Mouse (Mus musculus): ENCODE data around the gene Ccdc51. TPM values are rescaled to one million over a fixed set of nuclear protein-coding genes. Genes with fewer than 3 reads are reported as not detected.

The Ccdc51 gene
- total RNA-seq (2021): 1 to 10 TPM; 7.9 to 8.4 TPM

- peak; percentile 89 for DNase-seq
Observed at GRCm38 (mm10) chr9:109082124-109082800, at the start of gene Ccdc51, which contains the start of gene Tma7. TSS of gene Ccdc51 (plus strand) at chr9:109082493. TSS of gene Tma7 (minus strand) at chr9:109082587.

DNA sequence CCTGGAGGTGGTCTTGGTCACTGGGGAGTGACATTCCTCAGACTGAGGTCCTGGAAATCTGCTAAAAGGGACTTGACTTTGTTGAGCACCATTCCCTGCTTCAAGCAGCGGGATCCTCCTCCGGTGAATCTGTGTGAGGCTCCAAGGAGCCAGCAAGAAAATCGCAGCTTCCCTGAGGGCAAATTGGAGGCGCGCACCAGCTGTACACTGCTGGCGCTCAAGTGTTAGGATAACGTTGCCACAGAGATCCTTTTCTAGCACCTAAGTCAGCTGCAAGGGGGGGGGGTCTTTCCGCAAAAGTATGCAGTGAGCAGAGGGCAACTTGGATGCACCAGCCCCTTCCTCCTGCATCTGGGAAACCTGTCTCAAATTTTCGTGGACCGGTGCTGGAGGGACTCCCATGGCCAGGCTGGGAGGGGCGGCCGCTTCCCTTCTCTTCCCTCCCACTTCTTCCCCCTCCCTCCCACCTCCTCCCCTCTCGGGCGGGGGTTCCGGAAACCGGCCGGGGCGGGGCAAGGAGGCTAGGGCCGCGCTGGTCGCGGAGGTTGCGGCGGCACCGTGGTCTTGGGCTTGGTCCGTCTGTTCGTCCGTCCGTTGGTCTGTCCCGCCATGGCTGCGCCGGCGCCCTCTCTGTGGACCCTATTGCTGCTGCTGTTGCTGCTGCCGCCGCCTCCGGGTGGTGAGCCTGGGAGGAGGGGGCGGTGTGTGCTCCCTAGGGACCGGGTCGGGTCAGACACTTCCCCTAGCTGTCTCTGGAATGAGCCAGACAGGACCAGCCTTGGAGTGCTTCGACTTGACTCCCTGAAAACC lies 44.0 kb upstream of the Ccdc51 start, which contains the start of gene Shisa5:
Gene Shisa5 (plus strand): TSS at position 480 of the 810 bp plus-strand sequence.
- intact Hi-C loops (cut with DNase I): no loop called here
- peak; percentile 62 for DNase-seq

More at GRCm38 (mm10) chr9:109082124-109082800, at the start of gene Ccdc51, which contains the start of gene Tma7:
- intact Hi-C loops (cut with DNase I): no loop called here

DNA sequence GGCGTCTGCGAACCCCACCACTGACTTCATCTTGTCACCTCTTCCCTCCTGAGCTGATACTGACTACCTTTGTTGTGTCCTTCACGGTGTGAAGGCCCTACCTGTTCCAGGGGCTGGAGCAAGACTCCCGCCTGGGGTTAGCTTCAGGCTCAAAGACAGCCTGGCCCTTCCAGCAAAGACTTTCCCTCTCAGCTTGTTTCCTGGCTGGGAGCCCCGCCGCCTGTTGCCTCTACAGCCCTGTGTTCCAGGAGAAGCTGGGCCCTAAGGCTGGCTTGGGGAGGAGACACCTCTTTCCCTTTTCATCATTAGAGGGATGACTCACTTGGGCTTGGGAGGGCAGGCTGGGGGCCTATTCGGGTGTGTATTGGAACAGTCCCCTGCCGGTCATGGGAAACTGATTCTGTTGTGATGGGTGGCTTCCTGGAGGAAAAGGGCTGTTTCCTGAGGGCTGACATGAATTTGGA lies 43.4 kb upstream of the Ccdc51 start:
- intact Hi-C loops (cut with DNase I): no loop called here
- peak; percentile 52 for DNase-seq

DNA sequence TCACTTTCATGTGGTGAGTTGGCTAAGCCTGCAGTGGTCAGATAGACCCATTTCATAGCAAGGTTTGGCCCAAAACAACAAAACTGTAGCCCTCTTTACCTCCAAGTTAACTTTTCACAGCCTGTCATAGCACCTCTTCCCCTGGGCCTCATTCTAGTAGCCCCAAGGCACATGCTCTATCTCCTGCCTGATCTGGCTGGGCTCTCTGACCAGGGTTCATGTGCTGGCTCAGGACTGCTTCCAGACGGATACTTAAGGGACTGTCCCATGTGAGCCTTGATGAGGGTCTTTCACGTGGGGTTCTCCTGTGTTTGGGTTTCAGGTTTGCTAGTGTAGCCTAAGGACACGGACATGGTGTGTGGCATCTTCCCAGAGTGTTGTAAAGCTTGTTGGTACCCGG lies 42.6 kb upstream of the Ccdc51 start:
- DNase-seq: no peak
- intact Hi-C loops (cut with DNase I): no loop called here

DNA sequence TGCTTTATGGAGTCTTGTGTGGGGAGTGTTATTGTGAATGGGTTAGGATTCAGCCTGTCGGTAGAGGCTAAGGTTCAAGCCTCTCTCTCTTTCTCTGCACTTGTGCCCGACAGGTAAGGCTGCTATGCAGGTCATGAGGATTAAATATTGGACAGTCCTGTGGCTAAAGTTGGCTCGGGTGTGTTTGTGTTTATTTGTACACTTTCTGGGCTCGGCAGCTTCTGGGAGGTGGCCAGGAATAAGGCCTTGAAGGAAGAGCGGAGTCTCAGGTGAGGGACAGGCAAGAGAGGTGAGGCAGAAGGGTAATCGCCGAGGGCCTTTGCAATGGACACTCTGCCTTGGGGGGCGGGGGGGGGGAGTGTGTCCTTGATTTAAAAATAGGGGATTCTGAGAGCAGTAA lies 42.1 kb upstream of the Ccdc51 start:
- intact Hi-C loops (cut with DNase I): no loop called here
- no peak for DNase-seq

DNA sequence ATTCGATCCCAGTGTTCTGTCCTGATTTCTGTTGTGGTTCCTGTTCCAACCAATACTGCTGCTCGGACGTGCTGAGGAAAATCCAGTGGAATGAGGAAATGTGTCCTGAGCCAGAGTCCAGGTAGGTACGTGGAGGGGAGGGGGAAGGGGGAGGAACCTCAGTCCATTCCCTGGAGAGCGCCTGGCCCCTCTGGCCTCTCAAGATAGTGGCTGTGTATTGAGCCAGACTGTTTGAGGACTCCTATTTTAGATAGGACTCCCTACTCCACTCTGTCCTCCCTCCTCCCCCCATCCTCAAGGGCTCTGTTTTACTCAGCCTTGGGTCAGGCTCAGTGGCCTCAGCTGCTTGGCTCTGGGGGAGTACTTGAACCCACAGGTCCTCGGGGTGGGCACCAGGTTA lies 41.4 kb upstream of the Ccdc51 start:
- DNase-seq: no peak
- intact Hi-C loops (cut with DNase I): no loop called here

- intact Hi-C loops (cut with DNase I): no loop called here
- DNase-seq: no peak
Observed at GRCm38 (mm10) chr9:109041351-109041750, 40.9 kb upstream of the Ccdc51 start.

DNA sequence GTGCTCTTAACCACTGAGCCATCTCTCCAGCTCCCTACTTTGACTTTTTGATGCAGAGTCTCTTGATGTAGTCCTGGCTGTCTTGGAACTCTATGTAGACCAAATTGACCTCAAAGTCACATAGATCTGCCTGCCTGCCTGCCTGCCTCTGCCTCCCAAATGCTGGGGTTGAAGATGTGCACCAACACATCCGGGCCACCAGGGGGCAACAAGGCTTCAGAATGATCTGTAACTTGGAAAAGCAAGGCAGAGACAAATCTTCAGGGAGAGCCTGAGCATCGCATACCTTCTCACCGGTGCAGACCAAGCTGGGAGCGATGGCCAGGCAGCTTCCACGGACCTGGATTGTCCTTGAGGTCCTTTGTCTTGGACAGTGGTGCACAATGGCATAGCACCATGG lies 36.0 kb upstream of the Ccdc51 start:
- intact Hi-C loops (cut with DNase I): no loop called here
- DNase-seq: peak; percentile 46

GRCm38 (mm10) chr9:109049316-109049715 lies 33.0 kb upstream of the Ccdc51 start:
- no peak for DNase-seq
- intact Hi-C loops (cut with DNase I): no loop called here

GRCm38 (mm10) chr9:109049996-109050673 lies 32.2 kb upstream of the Ccdc51 start:
- no peak for DNase-seq
- intact Hi-C loops (cut with DNase I): no loop called here

DNA sequence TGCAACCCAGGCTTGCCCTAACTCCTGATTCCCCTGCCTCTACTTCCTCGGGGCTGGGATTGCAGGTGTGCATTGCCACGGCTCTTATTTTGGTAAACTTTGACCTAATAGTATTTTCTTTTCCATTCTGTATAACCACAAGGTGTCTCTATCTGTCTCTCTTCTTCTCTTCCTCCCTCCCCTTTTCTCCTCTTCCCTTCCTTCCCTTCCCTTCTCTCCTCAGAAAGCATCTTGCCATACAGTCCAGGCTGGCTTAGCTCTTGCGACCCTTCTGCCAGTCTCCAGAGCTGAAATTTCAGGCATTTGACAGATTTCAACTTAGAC lies 31.7 kb upstream of the Ccdc51 start:
- intact Hi-C loops (cut with DNase I): no loop called here
- no peak for DNase-seq

DNA sequence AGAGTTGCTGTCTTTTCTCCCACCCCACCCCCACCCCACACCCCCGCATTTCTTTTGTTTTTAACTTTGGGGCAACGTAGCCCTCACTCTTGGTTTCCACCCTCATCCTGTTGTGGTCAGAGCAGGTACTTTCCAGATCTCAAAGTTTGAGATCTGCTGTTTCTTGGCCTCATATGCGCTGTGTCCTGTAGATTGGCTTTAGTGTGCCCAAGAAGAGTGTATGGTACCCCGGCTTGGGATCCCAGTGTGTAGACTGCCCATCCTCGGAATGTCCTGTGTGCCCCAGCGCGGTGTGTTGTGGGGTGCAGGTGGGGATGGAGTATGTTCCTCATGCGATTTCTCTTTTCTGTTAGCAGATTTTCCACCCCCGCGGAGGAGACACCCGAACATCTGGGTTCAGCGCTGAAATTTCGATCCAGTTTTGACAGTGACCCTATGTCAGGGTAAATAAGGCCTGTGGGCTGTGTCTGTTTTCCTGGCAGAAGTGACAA lies 31.2 kb upstream of the Ccdc51 start:
- intact Hi-C loops (cut with DNase I): no loop called here
- no peak for DNase-seq

GRCm38 (mm10) chr9:109051651-109052489 lies 30.4 kb upstream of the Ccdc51 start:
- no peak for DNase-seq
- intact Hi-C loops (cut with DNase I): no loop called here

DNA sequence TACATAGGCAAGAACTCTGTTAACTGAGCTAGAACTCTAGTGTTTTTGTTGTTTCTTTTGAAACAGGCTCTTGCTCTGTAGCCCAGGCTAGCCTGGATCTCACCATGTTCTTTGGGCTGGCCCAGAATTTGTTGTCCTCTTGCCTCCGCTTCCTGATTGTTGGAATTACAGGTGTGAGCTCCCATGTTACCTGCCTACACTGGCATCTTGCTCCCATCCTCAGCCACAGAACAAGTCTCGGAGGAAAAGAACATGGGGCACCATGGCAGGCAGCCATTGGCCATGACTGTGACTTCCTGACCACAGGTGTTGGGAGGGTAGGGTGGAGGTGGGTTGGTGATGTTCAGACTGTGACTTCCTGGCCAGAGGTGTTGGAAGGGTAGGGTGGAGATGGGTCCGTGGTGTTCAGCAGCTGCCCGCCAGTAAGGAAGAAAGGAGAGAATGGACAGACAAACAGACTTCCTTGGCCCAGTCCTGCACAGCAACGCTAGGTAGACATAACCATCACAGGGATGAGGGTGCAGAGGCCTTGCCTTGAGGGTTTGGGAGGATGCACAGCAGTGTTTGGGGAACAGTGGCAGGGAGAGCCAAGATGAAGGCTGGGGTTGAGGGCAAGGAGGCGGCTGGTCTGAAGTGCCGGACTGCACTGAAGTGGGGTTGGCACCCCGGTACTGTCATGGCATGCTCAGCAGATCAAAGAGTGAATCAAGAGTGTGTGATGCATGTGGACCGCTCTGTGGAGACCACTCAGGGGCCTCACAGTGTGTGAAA lies 29.6 kb upstream of the Ccdc51 start:
- no peak for DNase-seq
- intact Hi-C loops (cut with DNase I): no loop called here

- intact Hi-C loops (cut with DNase I): no loop called here
- DNase-seq: no peak
Observed at GRCm38 (mm10) chr9:109053366-109053765, 28.9 kb upstream of the Ccdc51 start.

DNA sequence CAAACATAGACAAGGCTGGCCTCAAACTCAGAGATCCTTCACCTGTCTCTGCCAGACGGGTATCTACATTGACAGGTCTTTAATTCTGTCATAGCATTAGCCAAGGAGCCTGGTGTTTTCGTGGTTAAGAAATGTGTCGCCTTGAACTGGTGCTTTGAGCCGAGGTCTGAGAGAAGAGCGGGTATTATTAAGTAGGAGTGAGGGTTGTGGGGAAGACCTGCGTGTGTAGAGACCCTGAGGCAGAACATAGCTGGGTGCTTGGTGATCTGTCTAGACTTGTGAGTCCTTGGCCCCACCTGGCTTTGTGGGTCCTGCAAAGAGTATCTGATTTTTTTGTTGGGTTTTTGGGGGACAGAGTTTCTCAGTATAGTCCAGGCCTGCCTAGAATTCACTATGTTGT lies 28.4 kb upstream of the Ccdc51 start:
- intact Hi-C loops (cut with DNase I): no loop called here
- DNase-seq: no peak

DNA sequence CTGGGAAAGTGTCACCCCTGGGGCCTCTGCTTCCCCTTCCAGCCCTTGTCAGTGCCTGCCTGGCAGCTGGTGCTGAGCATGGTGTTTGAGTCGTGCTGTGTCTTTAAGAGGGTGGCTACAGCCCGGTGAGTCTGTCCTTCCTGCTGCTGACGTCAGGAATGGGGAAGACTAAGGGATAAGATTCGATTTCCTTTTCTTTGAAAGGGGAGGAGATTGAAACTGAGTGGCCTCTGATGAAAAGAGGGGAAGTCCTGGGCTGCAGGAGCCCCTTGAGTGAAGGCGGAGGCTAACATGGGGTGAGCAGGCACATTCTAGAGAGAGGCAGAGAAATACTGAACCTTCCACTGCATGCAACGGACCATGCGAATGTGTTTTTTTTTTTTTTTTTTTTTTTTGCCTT lies 27.6 kb upstream of the Ccdc51 start:
- intact Hi-C loops (cut with DNase I): loop anchor here (5.0 kb wide), 1 partner anchor 52 kb away; no protein-coding TSS in a partner anchor
- no peak for DNase-seq

DNA sequence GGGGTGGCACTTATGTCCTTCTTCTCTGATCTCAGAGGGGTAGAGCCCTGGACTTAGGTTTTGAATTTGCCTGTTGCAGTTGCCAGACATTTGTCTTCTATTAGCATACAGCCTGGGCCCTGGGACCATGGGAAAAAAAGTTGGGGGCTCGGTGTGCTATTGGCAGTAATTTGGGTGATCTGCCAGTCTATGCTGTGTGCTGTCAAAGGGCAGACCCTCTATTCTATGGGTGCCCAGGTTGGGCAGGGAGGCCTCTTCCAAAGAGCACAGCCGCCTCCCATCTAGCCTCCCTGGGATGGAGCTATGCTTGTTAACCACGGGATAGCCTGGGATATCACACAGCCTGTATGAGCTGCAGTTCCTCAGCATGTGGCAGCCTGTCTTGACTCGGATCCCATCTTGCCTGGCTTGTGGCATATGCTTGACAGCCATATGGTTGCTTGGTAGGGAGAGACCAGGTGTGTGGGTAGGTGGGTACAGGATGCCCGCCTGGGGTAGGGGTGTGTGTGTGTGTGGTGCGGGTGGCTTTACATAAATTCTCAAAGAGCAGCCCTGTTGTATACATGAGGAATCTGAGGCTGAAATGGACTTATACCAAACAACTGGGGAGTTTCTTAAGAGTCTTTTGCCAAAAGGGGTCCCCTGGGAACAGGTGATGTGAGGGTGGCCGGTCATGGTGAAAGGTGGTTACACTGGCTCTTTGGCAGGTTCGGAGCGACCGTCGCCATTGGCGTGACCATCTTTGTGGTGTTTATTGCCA lies 26.8 kb upstream of the Ccdc51 start:
- intact Hi-C loops (cut with DNase I): loop anchor here (5.0 kb wide), 1 partner anchor 53 kb away; no protein-coding TSS in a partner anchor
- DNase-seq: no peak

Data from left cerebral cortex, postnatal 4 days (tissue).